Mouse (Mus musculus) left cerebral cortex, postnatal 10 days (tissue): Measurements from ENCODE around the gene Zfp85. TPM values are rescaled to one million over a fixed set of nuclear protein-coding genes. Genes with fewer than 3 reads are reported as not detected.

Experiments
- total RNA-seq, 2 experiments: library from RNA; stranded (reverse); gene quantifications; 2 replicates each; pipeline ENCODE4 v1.2.3; 2021

Zfp85 gene
- total RNA-seq, 2 experiments from 2014 or later = 5.8 to 6.5 TPM

Other genes with a start within 250 kb of the Zfp85 start
- gene Gm26965, start 229.1 kb downstream of the Zfp85 start, total RNA-seq = not detected
- 10 to 100 TPM; 25.1 to 28.4 TPM for gene Zfp87, start 229.1 kb downstream of the Zfp85 start, total RNA-seq
- gene Zfp748, start 201.4 kb downstream of the Zfp85 start, total RNA-seq = 1 to 10 TPM; 9.5 to 9.6 TPM
- 10 to 100 TPM in 1 of 2 experiments, 1 to 10 TPM in 1; 8.9 to 10.1 TPM for gene Zfp729b, start 145.5 kb downstream of the Zfp85 start, total RNA-seq
- gene Gm49345, start 117.5 kb downstream of the Zfp85 start, total RNA-seq = 1 to 10 TPM in 1 of 2 experiments, under 1 TPM in 1; 0.71 to 1.2 TPM
- 1 to 10 TPM; 7.7 to 7.9 TPM for gene Zfp729a, start 117.4 kb downstream of the Zfp85 start, total RNA-seq
- 10 to 100 TPM; 21.0 to 21.8 TPM for gene Zfp738, start 68.2 kb downstream of the Zfp85 start, total RNA-seq
- 10 to 100 TPM; 12.7 to 16.3 TPM for gene Zfp65, start 26.1 kb downstream of the Zfp85 start, total RNA-seq
- gene Zfp493, start 24.5 kb upstream of the Zfp85 start, total RNA-seq = 1 to 10 TPM; 3.7 to 4.6 TPM
- gene Zfp273, start 58.5 kb upstream of the Zfp85 start, total RNA-seq = 1 to 10 TPM; 7.4 to 8.4 TPM
- 1 to 10 TPM; 7.4 to 7.8 TPM for gene Gm10037, start 75.9 kb upstream of the Zfp85 start, total RNA-seq
- gene BC048507, start 108.1 kb upstream of the Zfp85 start, total RNA-seq = not detected